Mouse (Mus musculus) embryonic fibroblast, embryonic 13.5 days (primary cell): ENCODE measurements around the gene Smarca2.

Experiments
- CTCF ChIP-seq: IDR thresholded peaks from 2 replicates; pipeline ENCODE4 v1.5.1; 2011; ENCODE audit warnings: mild to moderate bottlenecking, control low read depth, low read length, moderate library complexity, borderline replicate concordance; ENCODE audit not compliant: insufficient read depth
- POLR2A ChIP-seq: IDR thresholded peaks from 2 replicates; pipeline ENCODE4 v1.6.1; 2011; ENCODE audit warnings: low read depth, mild to moderate bottlenecking, control low read depth, low read length, moderate library complexity

GRCm38 (mm10) chr19:26568236-26568635, 36.6 kb upstream of the Smarca2 start:
- no peak for TF ChIP-seq CTCF
- no peak for TF ChIP-seq POLR2A
